Mouse (Mus musculus) lung, adult 18-20 months (tissue): ENCODE data around the gene Plcg2.
A peak's percentile ranks its signal among the peaks of the same experiment; 100 is the strongest.

Source experiments
- DNase-seq, 2 experiments: peaks; one replicate each; pipeline ENCODE4 v3.0.0; 2022; ENCODE audit warnings: mixed read lengths in 2 of 2

Gene Plcg2

GRCm38 (mm10) chr8:117488246-117489005 is 9.7 kb upstream of the Plcg2 start:
- no peak for DNase-seq

GRCm38 (mm10) chr8:117493543-117493942 is 4.5 kb upstream of the Plcg2 start:
- no peak for DNase-seq

GRCm38 (mm10) chr8:117494874-117495273 is 3.2 kb upstream of the Plcg2 start:
- no peak for DNase-seq

GRCm38 (mm10) chr8:117498915-117499540 is 937 bp downstream of the Plcg2 start:
- no peak for DNase-seq

GRCm38 (mm10) chr8:117500232-117500823 is 2.2 kb downstream of the Plcg2 start:
- no peak for DNase-seq

- no peak for DNase-seq
Observed at GRCm38 (mm10) chr8:117501323-117501722, 3.2 kb downstream of the Plcg2 start.

- DNase-seq, result no peak
Observed at GRCm38 (mm10) chr8:117503405-117504069, 5.4 kb downstream of the Plcg2 start.

- no peak for DNase-seq
Observed at GRCm38 (mm10) chr8:117507703-117508102, 9.6 kb downstream of the Plcg2 start.

GRCm38 (mm10) chr8:117516876-117517565 is 18.9 kb downstream of the Plcg2 start:
- DNase-seq, result no peak

GRCm38 (mm10) chr8:117517861-117518260 is 19.8 kb downstream of the Plcg2 start:
- no peak for DNase-seq

GRCm38 (mm10) chr8:117518873-117519272 is 20.8 kb downstream of the Plcg2 start:
- DNase-seq, result no peak

- DNase-seq, result peak; percentile 41 to 51
Observed at GRCm38 (mm10) chr8:117526185-117526584, 28.1 kb downstream of the Plcg2 start.

GRCm38 (mm10) chr8:117527983-117528382 is 29.9 kb downstream of the Plcg2 start:
- no peak for DNase-seq

- no peak for DNase-seq
Observed at GRCm38 (mm10) chr8:117529177-117529576, 31.1 kb downstream of the Plcg2 start.

GRCm38 (mm10) chr8:117532381-117532972 is 34.4 kb downstream of the Plcg2 start:
- DNase-seq, result no peak

GRCm38 (mm10) chr8:117536862-117537261 is 38.8 kb downstream of the Plcg2 start:
- DNase-seq, result no peak

- peak in 1 of 2 experiments; percentile 21 for DNase-seq
Observed at GRCm38 (mm10) chr8:117537751-117538150, 39.7 kb downstream of the Plcg2 start.

- DNase-seq, result no peak
Observed at GRCm38 (mm10) chr8:117542951-117543350, 44.9 kb downstream of the Plcg2 start.

GRCm38 (mm10) chr8:117543789-117544188 is 45.7 kb downstream of the Plcg2 start:
- DNase-seq, result no peak

GRCm38 (mm10) chr8:117545043-117545442 is 47.0 kb downstream of the Plcg2 start:
- DNase-seq, result no peak

GRCm38 (mm10) chr8:117546386-117546785 is 48.3 kb downstream of the Plcg2 start:
- no peak for DNase-seq

- DNase-seq, result no peak
Observed at GRCm38 (mm10) chr8:117547945-117548344, 49.9 kb downstream of the Plcg2 start.
